Comparison of ENCODE assay signal across 20 mouse cellular contexts in the genomic region with DNA sequence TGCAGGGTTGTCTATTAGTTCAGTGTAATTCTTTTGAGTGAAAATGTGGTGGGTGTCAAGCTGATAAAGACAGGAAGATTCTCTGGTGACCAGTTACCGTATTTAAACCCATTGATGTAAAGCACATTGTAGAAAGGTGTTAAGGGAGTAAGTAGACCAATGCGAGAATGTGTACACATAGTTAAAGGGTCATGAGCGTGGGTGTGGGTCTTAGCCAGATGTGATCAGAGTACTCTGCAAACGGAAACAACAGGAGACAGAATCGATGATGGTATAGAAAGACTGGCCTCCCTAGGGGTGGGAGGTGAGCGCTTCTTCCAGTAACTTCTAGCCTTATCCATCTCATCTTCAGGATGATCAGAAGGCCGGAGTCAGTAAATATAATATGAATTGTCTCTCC. TPM values are rescaled to one million over a fixed set of nuclear protein-coding genes. Genes with fewer than 3 reads are reported as not detected.
DNase-seq lines count a peak whose midpoint lies in the region; ATAC-seq and TF ChIP-seq lines count a peak whose summit lies in the region.
"Had no signal": no experiment of that assay in that cellular context is flagged by ENCODE, and none has a peak within 500 bp of the region (broad histone marks: within the 10 kb centered on the region; RNA-seq: fewer than 3 reads in every experiment).

No protein-coding gene starts in this region.

- no peaks in the 10 kb centered on the region for H3K36me3 ChIP-seq in liver, embryonic 16.5 days (ENCODE audit: control insufficient read depth, insufficient read depth)
- H3K36me3 ChIP-seq in liver, embryonic 12.5 days = no peaks in the 10 kb centered on the region
- H3K36me3 ChIP-seq: embryonic facial prominence, embryonic 15.5 days; forebrain, embryonic 10.5 days; heart, embryonic 15.5 days; hindbrain, embryonic 13.5 days had no signal

- no peaks in the 10 kb centered on the region for H3K27me3 ChIP-seq in liver, embryonic 16.5 days (ENCODE audit: control insufficient read depth, insufficient read depth, low read depth, low read length)
- H3K27me3 ChIP-seq in liver, embryonic 12.5 days (replicated peaks) = no peaks in the 10 kb centered on the region
- H3K27me3 ChIP-seq: embryonic facial prominence, embryonic 15.5 days; heart, embryonic 15.5 days; hindbrain, embryonic 13.5 days had no signal

- no peak for TF ChIP-seq CTCF in gastrocnemius, adult 2 months (IDR thresholded peaks at IDR 0.05)
- TF ChIP-seq CTCF in layer of hippocampus, adult 2 months (conservative IDR thresholded peaks at IDR 0.05) = no peak

- intact Hi-C loops in gastrocnemius, adult 2 months (cut with DNase I) = loop anchor here (5.0 kb wide), 1 partner anchor 109 kb away; no protein-coding TSS in a partner anchor

- WGBS in liver, embryonic 16.5 days (ENCODE audit: insufficient replicate concordance) = 64% methylated on average over 7 of the region's 7 CpGs
- WGBS in liver, embryonic 12.5 days (ENCODE audit: insufficient replicate concordance) = 65% methylated on average over 7 of the region's 7 CpGs

- no peak for DNase-seq in gastrocnemius, adult 2 months
- no peak for DNase-seq in gastrocnemius, postnatal 10 days
- DNase-seq in layer of hippocampus, adult 2 months (ENCODE audit: low spot score in 2 of 2) = no peak
- DNase-seq in layer of hippocampus, adult 18-20 months (ENCODE audit: low spot score in 2 of 2) = no peak
- no peak for DNase-seq in frontal cortex, postnatal 36 days (ENCODE audit: low spot score in 2 of 2)
- DNase-seq: adrenal gland, postnatal 25 days; embryo, embryonic 11 days; heart, postnatal 14 days had no signal

- no peak overlapping the region for H3K4me3 ChIP-seq in gastrocnemius, adult 2 months
- no peak overlapping the region for H3K4me3 ChIP-seq in layer of hippocampus, adult 2 months
- no peak overlapping the region for H3K4me3 ChIP-seq in liver, embryonic 16.5 days (ENCODE audit: low read depth, low read length)
- no peak overlapping the region for H3K4me3 ChIP-seq in liver, embryonic 12.5 days
- H3K4me3 ChIP-seq: embryonic facial prominence, embryonic 15.5 days; erythroblast, embryonic 14.5 days; forebrain, embryonic 10.5 days; heart, embryonic 15.5 days; hindbrain, embryonic 13.5 days had no signal

- no peak overlapping the region for H3K9ac ChIP-seq in liver, embryonic 16.5 days (ENCODE audit: low read depth, low read length)
- H3K9ac ChIP-seq in liver, embryonic 12.5 days = no peak overlapping the region
- H3K9ac ChIP-seq: embryonic facial prominence, embryonic 15.5 days; heart, embryonic 15.5 days; hindbrain, embryonic 13.5 days had no signal

- H3K9me3 ChIP-seq in liver, embryonic 16.5 days (replicated peaks; ENCODE audit: control insufficient read depth, low read length) = no peaks in the 10 kb centered on the region
- no peaks in the 10 kb centered on the region for H3K9me3 ChIP-seq in liver, embryonic 12.5 days (replicated peaks)
- H3K9me3 ChIP-seq: embryonic facial prominence, embryonic 15.5 days; forebrain, embryonic 10.5 days; heart, embryonic 15.5 days; hindbrain, embryonic 13.5 days had no signal

- no peak overlapping the region for H3K4me2 ChIP-seq in liver, embryonic 16.5 days (ENCODE audit: low read depth, low read length)
- H3K4me2 ChIP-seq in liver, embryonic 12.5 days = no peak overlapping the region
- H3K4me2 ChIP-seq: embryonic facial prominence, embryonic 15.5 days; heart, embryonic 15.5 days; hindbrain, embryonic 13.5 days had no signal

- H3K4me1 ChIP-seq in liver, embryonic 16.5 days (ENCODE audit: control insufficient read depth, low read depth, low read length) = no peaks in the 10 kb centered on the region
- H3K4me1 ChIP-seq in liver, embryonic 12.5 days = no peaks in the 10 kb centered on the region
- H3K4me1 ChIP-seq: embryonic facial prominence, embryonic 15.5 days; forebrain, embryonic 10.5 days; hindbrain, embryonic 13.5 days had no signal

- peak; percentile 73 for ATAC-seq in liver, embryonic 16.5 days (ENCODE audit: low read depth)
- no peak for ATAC-seq in liver, embryonic 12.5 days
- ATAC-seq: forebrain, embryonic 14.5 days had no signal

- H3K27ac ChIP-seq in gastrocnemius, adult 2 months = peak overlapping the region; percentile 85
- H3K27ac ChIP-seq in layer of hippocampus, adult 2 months = peak overlapping the region; percentile 69
- peak overlapping the region; percentile 65 for H3K27ac ChIP-seq in liver, embryonic 16.5 days (ENCODE audit: low read length)
- H3K27ac ChIP-seq in liver, embryonic 12.5 days = no peak overlapping the region
- H3K27ac ChIP-seq: embryonic facial prominence, embryonic 15.5 days; forebrain, embryonic 10.5 days; heart, embryonic 15.5 days; hindbrain, embryonic 13.5 days; hindbrain, postnatal 0 days had no signal

RNA-seq across cellular contexts. Expression of gene Dpt, which starts 8.2 kb away (rescaled TPM):
- total RNA-seq in gastrocnemius, adult 2 months (2021) = 10 to 100 TPM; 42.5 to 58.4 TPM
- total RNA-seq in gastrocnemius, postnatal 10 days (2021) = 100 to 1,000 TPM; 128 to 135 TPM
- not detected for total RNA-seq in layer of hippocampus, adult 2 months (2021)
- not detected for total RNA-seq in layer of hippocampus, adult 18-20 months (2021)
- 0.86 and 1.5 TPM in 2 replicates for polyA plus RNA-seq in liver, embryonic 16.5 days (2015; fragmentation: Nextera tagmentation; extraction: Ambion mirVana)
- polyA plus RNA-seq in liver, embryonic 12.5 days (2016; fragmentation: Nextera tagmentation; extraction: Ambion mirVana) = not detected in 2 replicates
- total RNA-seq: common myeloid progenitor, adult 5-6 weeks; ES-E14; hematopoietic stem cell, adult 5-6 weeks had no signal
- polyA plus RNA-seq: forebrain, embryonic 10.5 days; forebrain, embryonic 14.5 days had no signal

Comparison
In these comparisons a context has a peak if more than half of its experiments do, and no peak if none do; other contexts are left out.
1. RNA of gene Dpt, which starts 8.2 kb away (total RNA-seq): 128 to 135 TPM in gastrocnemius, postnatal 10 days and 42.5 to 58.4 TPM in gastrocnemius, adult 2 months; not detected in layer of hippocampus, adult 2 months and not detected in layer of hippocampus, adult 18-20 months; every median in the first group is over 10 times any median in the second.